Mouse (Mus musculus): ENCODE measurements at regions not wholly inside any gene's neighbourhood (a gene's known extent, or its start where the extent isn't known, plus 50 kb on each side); places are given as distances from the start of the nearest gene placed in this dataset.

DNA sequence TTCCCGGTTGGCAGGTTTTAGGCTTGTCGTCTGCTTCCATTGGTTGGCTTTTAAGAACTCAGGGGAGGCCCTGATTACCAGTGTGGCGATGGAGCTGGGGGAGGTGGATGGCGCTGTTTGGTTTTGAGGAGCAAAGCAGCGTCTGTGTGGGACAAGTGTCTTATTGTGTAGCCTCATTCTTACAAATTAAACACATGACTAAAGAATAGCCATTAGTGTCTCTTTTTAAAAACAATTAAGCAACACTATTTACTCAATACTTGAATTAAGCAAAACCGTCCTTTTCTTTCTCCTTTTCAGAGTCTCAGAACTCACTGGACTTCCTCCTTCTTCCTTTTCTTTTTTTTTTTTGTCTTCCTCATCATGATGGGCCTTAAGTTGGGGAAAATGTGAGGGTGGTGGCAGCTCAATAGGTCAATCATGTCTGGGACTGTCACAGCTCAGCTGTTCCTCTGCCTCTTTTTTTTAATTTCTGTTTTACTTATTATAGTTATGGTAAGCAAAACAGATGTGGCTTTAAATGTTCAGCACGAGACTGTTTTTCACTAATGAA, 89.1 kb downstream of the Kcnrg start:
- DNase-seq = no peak

DNA sequence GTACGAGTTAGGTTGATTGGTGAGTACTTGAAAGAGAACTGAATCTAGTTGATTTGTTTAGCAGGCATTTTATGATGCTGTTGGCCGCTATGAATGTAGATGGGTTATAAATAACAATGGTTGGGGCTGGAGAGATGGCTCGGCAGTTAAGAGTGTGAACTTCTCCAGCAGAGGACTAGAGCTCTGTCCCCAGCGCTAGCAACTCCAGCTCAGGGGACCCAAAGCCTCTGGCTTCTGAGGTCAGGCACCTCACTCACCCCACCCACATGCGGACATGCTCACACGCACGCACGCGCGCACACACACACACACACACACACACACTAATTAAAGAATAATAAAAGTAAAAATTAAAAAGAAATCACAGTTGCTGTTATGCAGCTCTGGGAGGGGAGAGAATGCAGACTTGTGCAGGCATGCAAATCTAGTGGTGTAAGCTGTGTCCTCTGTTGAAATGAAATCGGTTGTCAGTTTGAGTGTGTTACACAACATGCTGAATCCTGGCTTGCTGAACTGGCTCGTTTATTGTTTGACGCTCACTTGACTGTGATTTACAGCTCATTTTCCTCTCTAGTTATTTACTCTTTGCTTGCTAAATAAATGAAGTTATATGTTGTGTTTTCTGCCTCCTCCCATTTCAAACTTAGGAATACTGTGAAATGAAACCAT, 89.8 kb downstream of the Kcnrg start:
- no peak for DNase-seq

DNA sequence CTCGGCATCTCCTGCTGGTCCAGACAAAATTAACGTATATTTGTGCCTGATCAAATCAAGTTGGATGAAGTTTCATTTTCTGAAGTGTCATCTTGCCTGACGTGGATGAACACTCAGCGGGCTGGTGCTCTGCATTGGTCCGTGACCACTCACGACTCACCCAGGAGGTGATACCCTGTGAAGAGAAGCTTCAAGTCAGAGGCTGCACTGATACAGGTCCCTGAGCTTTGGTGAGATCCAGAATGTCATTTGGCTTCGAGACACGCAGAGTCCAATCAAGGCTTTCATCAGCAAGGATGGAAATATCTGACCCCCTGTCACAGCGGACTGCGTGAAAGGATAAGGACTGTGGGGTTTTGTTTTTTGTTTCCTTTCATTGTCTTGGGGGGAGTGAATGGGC, 90.4 kb downstream of the Kcnrg start:
- DNase-seq = no peak

DNA sequence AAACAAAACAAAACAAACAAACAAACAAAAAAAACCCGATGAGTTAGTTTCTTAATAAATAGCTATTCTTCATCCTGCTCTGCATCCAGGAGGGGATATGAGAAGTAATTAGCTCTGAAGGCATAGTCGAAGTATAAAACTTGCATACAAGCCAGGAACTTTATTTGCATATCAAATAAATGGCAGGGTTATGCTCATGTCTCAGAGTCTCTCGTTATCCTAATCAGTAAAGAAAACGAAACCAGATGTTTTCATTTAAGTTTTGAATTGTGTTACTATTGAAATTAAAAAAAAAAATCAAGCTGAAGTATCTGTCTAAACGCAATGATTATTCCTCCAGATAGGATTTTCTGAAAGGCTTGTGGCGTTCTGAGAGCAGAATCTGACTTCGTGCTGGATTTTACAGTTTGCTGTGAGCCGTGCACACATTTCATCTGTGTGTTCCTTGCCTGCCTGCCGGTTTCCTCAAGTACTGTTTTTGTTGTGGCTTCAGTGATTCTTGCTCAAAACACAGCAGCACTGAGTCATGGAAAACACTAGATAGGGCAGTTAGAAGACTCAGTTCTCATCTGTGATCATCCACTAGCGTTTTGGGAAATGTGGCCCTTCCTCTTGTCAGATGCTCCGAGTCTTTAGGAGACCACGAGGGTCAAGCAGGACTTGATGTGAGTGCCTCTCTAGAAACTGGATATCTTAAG, 91.2 kb downstream of the Kcnrg start:
- no peak for DNase-seq

DNA sequence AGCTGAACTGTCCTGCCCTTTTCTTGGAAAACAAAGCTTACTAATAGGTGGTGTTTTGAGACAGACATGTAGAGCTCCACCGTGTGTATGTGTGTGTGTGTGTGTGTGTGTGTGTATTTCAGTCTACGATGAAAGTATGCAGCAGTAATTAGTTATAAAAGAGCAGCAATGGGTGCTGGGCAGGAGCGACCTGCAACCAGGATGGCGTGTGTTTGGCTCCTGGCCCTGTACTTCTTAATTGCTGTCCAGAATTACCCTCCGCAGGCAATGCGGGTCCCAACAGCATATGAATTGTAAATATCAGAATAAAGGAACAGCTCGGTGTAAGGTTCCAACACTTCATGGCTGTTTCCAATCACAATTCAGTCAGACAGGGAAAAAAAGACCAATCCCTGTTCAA, 92.4 kb downstream of the Kcnrg start:
- no peak for DNase-seq

DNA sequence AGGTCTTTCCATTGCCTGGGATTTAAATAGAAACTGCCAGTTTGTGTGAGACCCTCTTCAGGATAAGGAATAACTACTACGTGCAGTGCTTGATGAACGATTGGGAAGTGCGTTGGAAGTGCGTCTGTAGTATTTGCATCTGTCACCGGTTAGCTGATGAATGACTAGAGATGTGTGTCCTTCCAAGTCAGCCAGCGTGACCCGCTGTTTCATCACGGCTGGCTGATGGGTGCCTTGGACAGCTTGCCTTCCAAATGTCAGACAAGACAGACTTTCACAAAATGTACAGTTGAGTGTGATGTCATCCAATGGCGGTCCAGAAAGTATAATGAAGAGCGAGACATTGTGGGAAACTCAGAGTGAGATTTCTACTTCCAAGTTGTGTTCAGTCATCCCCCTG, 93.9 kb downstream of the Kcnrg start:
- DNase-seq = no peak

DNA sequence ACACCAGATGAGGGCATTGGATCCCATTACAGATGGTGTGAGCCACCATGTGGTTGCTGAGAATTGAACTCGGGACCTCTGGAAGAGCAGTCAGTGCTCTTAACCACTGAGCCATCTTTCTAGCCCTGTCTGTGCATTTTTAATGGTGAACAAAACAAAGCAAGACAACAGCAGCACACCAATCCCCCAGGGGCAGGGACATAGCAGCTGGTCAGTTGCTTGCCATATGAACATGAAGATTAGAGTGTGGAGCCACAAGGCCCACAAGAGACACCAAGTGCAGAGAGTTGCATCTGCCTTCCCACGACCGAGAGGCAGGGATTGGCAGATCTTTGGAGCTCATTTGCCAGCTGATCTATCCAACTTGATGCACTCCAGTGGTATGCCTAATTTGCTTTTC, 96.7 kb downstream of the Kcnrg start:
- DNase-seq = no peak

DNA sequence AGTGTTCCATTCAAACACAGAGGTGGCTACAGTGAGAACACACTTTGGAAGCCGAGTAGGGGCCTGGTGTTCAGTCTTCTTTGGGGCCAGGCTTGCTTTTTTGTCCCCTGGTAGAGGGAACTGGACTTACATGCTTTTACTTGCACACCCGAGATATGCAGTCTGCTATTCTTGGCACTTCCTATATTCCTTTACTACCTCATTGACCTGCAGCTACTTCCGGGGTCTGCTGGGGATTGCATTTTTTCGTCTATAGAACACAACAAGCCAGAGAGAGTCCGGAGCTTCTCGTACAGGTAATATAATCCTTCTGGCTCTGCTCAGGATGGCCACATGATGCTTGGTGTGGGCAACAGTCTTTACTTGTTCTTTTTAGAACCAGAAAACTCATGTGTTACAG, 99.7 kb downstream of the Kcnrg start:
- DNase-seq = no peak

DNA sequence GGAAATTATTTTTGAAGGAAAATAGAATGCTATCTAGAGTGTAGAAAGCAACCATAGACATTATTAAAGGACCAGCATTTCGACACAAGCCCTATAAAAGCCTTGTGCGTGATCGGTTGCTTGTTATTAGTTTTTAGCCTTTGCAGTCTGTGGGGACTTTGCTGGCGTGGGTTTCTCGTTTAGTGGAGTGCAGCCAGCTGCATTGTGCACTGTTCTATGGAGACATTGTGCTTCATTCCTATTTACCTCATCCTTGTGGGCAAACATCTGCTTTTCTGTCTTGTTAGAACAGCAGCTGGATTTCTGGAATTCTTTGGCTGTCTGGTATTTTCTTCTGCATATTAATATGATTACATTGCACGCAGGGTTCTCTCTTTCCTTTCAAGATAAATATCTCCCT, 101.1 kb downstream of the Kcnrg start:
- no peak for DNase-seq

DNA sequence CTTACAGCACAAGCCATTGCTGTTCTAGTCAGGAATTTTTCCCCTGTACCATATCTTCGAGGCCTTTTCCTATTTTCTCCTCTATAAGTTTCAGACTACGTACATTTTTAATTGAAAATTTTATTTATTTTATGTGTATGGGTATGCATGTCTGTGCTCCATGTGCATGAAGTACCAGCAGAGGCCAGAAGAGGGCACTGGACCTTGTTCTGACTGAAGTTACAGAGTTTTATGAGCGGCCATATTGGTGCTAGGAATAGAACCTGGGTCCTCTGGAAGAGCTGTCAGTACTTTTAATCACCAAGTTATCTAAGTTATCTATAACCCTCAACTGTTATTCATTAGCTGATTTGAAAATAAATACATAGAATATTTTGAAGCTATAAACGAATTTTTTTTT, 108.5 kb downstream of the Kcnrg start:
- no peak for DNase-seq

DNA sequence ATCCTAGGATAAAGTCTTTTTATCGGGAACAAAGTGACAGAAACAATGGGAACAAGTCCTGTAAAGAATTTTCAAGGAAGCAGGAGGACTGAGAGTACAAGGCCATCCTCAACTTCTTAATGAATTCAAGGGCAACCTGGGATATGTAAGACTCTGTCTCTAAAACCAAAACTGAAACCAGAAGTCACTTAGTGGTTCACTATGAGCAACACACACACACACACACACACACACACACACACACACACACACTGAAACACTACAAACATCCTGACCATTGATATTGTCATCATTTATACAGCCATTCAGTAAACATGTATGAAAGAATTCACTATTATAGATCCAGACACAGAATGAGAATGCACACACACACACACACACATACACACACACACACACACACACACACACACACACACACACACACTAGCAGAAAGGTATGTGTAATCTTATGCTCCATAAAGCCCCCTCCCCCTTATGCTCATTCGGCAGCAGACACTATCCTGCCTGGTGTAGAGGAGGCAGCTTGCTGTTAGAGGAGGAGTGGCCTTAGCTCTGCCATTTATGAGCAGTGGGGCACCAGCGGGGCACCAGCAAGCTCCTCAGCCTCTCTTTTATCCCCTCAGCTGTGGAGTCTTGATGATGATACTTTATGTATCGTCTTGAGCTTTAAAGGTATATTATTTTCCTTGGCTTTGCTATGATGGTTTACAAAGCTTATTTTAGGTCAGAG, 111.3 kb downstream of the Kcnrg start:
- DNase-seq = no peak

DNA sequence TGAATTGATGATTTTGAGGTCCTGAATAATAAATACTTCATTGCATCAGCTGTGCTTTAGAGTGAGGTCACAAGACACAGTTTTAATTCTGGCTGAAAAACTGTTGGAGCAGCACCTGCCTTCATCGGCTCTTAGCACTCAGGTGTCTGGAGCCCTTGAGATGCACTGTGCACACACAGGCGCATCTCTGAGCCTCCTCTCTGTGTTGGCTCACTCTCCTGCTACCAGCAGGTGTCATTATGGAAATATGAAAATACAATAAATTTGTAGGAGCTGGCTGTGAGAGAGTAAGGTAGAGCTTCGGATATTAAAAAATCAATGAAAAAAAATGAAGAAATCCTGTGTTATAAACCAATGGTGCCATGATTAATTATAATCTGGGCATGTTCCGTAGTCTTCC, 114.0 kb downstream of the Kcnrg start:
- no peak for DNase-seq

DNA sequence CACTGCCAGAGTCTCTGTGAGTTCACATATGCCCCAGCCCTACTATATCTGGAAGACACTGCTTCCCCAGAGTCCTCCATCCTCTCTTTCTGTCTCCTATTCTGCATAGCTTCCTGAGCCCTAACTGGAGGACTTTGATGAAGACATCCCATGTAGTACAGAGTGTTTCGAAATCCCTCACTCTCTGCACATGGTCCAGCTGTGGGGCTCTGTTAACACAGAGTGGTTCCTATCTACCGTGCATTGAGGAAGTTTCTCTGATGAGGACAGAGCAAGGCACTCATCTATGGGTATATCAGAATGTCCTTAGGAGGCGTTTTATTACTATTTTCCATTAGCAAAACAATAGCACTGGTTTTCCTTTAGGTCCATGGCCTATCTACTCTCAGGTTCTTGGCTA, 117.7 kb downstream of the Kcnrg start:
- DNase-seq = no peak

DNA sequence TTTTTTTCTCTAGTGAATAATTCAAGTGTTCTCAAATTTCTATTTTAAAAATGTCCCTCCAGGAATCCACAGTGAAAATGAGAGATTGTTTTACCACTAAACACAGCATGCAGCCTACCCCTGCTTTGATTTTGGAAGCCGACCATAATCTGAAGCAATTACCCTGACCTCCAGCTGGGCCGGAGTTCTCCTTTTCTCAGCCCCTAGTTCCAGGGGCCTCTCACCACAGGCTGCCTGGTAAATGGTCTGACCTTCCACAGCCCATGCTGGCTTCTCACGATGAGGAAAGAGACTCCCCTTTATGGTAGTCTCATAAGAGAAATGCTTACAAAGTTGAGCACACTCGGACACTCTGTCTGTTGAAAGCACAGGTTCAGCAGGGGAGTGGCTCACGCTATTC, 121.3 kb downstream of the Kcnrg start:
- no peak for DNase-seq

DNA sequence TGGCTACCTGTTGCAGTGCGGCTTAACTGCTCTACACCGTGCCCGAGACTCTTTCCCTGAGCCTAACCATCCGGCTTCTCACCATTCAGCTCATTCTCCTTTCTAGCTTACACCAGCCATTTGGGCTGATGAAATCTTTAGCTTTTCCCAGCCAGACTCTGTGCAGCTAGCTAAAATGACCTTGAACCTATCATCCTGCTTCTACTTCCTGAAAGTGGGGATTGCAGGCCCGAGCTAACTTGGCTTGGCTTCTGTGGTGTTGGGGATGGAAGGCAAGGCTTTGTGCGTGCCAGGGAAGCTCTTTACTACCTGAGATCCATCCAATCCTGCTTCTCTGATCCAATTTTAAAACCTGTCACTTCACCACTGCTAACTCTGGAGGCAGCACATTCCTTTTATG, 128.3 kb downstream of the Kcnrg start:
- DNase-seq = no peak

DNA sequence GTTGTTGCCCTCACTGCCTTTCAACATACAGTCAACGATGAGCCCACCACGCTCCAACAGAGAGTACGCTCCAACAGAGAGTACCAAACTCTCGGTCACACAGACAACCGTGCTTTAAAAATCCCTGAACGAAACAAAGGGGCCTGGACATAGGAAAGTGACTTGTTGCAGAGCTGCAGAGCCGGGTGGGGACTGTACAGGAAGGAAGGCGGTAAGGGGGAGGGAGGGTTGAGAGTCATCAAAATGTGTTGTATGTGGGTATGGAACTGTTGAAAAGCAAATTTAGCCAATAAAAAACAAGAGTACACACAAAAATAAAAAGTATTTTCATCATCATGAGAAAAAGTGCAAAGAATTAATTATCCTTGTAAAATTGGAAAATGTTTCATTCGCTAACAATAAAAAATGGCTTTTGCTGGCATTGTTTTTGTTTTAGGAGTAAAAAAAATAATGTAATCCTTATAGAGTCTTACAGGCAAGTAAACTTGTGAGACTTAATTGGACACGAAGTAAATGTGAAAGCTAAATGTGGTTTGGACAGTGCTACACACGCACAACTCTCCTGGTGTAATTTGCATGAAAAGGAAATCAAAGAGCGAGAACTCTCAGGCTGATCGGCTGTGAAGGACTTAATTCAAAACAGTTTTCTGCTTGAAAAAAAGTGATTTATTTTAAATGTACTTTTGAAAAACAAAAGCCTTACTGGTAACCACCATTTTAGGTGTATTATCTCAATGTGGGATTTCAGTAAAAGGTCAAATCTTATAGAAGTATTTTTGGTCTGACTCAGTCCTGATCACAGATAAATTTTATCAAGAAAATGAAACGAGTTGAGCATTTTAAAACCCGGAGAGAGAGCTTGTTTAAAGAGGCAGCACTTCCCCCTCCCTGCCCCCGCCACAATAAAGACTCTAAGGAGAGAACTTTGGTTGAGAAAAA, 129.4 kb downstream of the Kcnrg start:
- DNase-seq = no peak

DNA sequence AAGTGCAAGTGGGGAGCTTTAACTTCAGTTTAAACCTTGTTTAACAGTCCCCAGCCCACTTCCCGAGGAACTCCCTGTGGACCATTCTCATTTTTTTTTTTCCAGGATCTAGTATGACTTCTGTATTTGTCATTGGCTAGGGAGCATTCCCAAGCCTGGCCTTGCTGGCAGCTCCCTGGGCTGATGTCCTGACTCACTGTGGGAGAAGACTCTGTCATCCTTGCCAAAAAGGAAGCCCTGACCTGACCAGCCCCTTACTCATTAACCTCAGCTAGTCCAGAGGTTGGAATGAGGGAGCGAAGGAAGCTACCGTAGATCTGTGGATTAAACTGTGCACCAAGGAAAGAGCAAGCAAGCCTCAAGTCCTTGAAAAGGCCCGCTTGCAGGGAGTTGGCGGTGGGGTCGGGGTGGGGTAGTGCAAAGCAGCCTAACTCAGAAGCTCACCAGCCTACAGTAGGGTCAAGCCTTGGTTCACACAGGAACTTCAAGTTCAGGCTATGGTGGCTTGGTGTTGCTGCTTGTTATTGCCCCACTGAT, 130.3 kb downstream of the Kcnrg start:
- DNase-seq = no peak

DNA sequence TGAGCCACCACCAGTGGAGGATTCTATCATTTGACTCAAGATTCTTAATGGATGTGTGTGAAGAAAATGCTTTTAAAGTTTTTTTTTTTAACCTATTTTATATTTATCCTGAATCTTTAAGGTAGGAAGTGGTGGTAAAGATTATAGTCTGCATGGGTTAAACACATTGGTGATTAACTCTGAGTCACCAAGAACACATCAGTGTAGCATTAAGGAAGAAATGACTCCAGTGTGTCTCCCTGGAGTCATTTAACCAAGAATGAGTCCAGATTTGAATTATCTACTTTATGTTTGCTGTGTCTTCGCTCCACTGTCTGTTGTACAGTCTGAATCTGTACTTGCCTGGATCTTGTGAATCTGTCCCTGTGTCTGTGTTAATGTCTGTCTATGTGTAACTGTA, 132.2 kb downstream of the Kcnrg start:
- DNase-seq = no peak

DNA sequence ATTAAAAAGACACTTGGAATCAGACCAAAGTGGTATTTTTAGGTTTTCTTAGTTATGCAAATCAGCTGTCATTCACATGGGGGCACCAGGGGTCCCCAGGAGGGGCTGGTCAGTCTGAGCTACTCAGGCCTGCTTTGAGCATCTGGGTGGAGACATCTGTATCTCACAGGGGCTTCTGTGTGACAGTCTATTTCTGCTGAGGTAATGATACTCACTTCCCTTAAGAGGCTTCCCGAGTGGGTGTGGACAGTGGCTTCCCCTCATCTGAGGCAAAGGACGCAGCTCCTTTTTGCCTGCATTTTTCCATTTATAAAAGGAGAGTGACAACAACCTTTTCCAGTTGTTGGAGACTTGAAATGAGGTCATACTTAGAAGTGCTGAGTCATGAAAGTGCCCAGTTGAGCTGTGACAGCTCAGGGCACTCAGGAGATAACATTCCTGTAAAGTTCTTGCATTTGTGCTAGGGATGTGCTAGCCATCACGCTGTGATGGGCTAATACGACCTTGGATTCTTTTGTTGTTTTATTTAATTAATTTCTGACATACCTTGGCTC, 136.7 kb downstream of the Kcnrg start:
- DNase-seq = no peak

DNA sequence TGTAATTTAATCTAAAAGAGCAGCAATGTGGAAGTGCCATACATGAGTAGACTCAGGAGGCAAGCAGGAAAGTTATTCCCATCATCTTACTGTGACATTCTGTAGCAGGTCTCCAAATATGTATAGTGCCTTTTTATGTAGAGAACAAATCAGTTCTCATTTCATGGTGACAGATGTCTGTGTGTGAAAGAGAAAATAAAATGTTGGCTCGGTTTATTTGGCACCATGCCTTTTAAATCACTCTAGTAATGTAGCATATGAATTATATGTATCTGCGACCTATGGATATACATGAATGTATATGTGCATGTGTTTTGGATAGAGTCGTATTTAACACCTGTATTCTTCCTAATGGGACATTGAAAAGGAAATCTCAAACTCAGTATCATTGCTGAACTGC, 146.2 kb downstream of the Kcnrg start:
- no peak for DNase-seq

DNA sequence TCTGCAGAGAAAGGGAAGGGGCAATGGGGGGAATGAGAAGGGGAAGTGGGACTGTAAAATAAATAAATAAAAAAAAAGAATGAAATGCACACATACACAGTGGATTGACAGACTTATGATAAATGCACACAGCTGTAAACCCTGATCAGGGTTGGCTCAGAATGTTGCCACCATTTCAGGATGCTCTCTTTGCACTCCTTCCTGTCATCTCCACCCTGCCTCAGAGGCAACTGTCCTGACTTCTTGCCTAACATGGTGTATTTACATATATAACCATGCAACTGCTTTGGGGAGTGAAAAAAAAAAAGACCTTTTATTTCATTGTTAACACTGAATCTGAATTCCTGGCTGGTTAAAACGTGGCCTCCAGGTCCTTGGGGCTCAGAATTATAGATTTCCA, 149.4 kb downstream of the Kcnrg start:
- DNase-seq = no peak

Measured in liver (tissue).